In genomic region chr7:34702718-34703351, GRCm38 (mm10) we compare ENCODE assay signal across 8 mouse cellular contexts. TPM values are rescaled to one million over a fixed set of nuclear protein-coding genes. Genes with fewer than 3 reads are reported as not detected.
DNase-seq lines count a peak whose midpoint lies in the region; ATAC-seq lines count a peak whose summit lies in the region.

No protein-coding gene starts in this region.

- no peaks in the 10 kb centered on the region for H3K36me3 ChIP-seq in intestine, embryonic 16.5 days (ENCODE audit: control insufficient read depth, insufficient read depth, low read length)
- no peaks in the 10 kb centered on the region for H3K36me3 ChIP-seq in stomach, embryonic 16.5 days (ENCODE audit: control insufficient read depth, insufficient read depth, low read length)
- no peaks in the 10 kb centered on the region for H3K36me3 ChIP-seq in midbrain, embryonic 15.5 days (replicated peaks)

- intact Hi-C loops in heart, postnatal 10 days (cut with DNase I) = no loop called here
- intact Hi-C loops in heart, postnatal 25 days (cut with DNase I) = no loop called here

- no peak overlapping the region for H3K4me3 ChIP-seq in intestine, embryonic 16.5 days (ENCODE audit: low read length)
- H3K4me3 ChIP-seq in stomach, embryonic 16.5 days (replicated peaks; ENCODE audit: low read length) = no peak overlapping the region
- H3K4me3 ChIP-seq in midbrain, embryonic 15.5 days = no peak overlapping the region

- H3K4me1 ChIP-seq in intestine, embryonic 16.5 days (ENCODE audit: control insufficient read depth, insufficient read depth, low read length) = peaks cover 12% of the 10 kb centered on the region
- peaks cover 4% of the 10 kb centered on the region; the same call in 1 of the 2 replicates for H3K4me1 ChIP-seq in stomach, embryonic 16.5 days (ENCODE audit: control insufficient read depth, insufficient read depth, low read length)
- no peaks in the 10 kb centered on the region; the same call in none of the 2 replicates for H3K4me1 ChIP-seq in midbrain, embryonic 15.5 days

- no peaks in the 10 kb centered on the region for H3K27me3 ChIP-seq in intestine, embryonic 16.5 days (replicated peaks; ENCODE audit: control insufficient read depth, insufficient read depth, low read length)
- H3K27me3 ChIP-seq in stomach, embryonic 16.5 days (ENCODE audit: control insufficient read depth, insufficient read depth, low read length) = no peaks in the 10 kb centered on the region
- H3K27me3 ChIP-seq in midbrain, embryonic 15.5 days (replicated peaks) = no peaks in the 10 kb centered on the region

- no peak overlapping the region for H3K4me2 ChIP-seq in intestine, embryonic 16.5 days (ENCODE audit: low read depth, low read length)
- no peak overlapping the region for H3K4me2 ChIP-seq in stomach, embryonic 16.5 days (ENCODE audit: low read depth, low read length)
- H3K4me2 ChIP-seq in midbrain, embryonic 15.5 days = no peak overlapping the region

- H3K9ac ChIP-seq in intestine, embryonic 16.5 days (ENCODE audit: low read depth, low read length) = no peak overlapping the region
- H3K9ac ChIP-seq in stomach, embryonic 16.5 days (ENCODE audit: low read length) = no peak overlapping the region
- no peak overlapping the region for H3K9ac ChIP-seq in midbrain, embryonic 15.5 days

- 11% methylated on average over 11 of the region's 11 CpGs for WGBS in intestine, embryonic 16.5 days
- 15% methylated on average over 11 of the region's 11 CpGs for WGBS in stomach, embryonic 16.5 days
- WGBS in midbrain, embryonic 15.5 days = 28% methylated on average over 11 of the region's 11 CpGs

- H3K9me3 ChIP-seq in intestine, embryonic 16.5 days (ENCODE audit: control insufficient read depth, low read length) = no peaks in the 10 kb centered on the region
- H3K9me3 ChIP-seq in stomach, embryonic 16.5 days (replicated peaks; ENCODE audit: control insufficient read depth, low read length) = no peaks in the 10 kb centered on the region
- H3K9me3 ChIP-seq in midbrain, embryonic 15.5 days = no peaks in the 10 kb centered on the region

- no peak overlapping the region for H3K27ac ChIP-seq in intestine, embryonic 16.5 days (ENCODE audit: low read length)
- no peak overlapping the region for H3K27ac ChIP-seq in stomach, embryonic 16.5 days (ENCODE audit: low read length)
- H3K27ac ChIP-seq in midbrain, embryonic 15.5 days = no peak overlapping the region

- 0 out of 2 replicates have a peak, but pooled peaks have one; percentile 16 for ATAC-seq in intestine, embryonic 16.5 days
- ATAC-seq in stomach, embryonic 16.5 days (ENCODE audit: insufficient read depth, low FRiP score) = 0 out of 2 replicates have a peak, but pooled peaks have one; percentile 37
- ATAC-seq in midbrain, embryonic 15.5 days (replicated peaks) = no peak

- peak; percentile 40 to 65 for DNase-seq in heart, postnatal 10 days
- no peak for DNase-seq in heart, postnatal 25 days (ENCODE audit: low spot score)
- DNase-seq in thymus, postnatal 25 days = peak; percentile 6
- no peak for DNase-seq in thymus, adult 18-20 months
- no peak for DNase-seq in spleen, postnatal 14 days (ENCODE audit: low spot score in 2 of 2)

RNA-seq across cellular contexts. Expression of gene Kctd15, which starts 46.3 kb away (rescaled TPM):
- total RNA-seq in heart, postnatal 10 days (2021) = 1 to 10 TPM; 4.2 to 5.8 TPM
- 1 to 10 TPM; 2.8 to 3.8 TPM for total RNA-seq in heart, postnatal 25 days (2021)
- 13.7 and 14.0 TPM in 2 replicates for polyA plus RNA-seq in intestine, embryonic 16.5 days (2015; fragmentation: Nextera tagmentation; extraction: Ambion mirVana)
- 18.5 and 26.0 TPM in 2 replicates for polyA plus RNA-seq in stomach, embryonic 16.5 days (2015; fragmentation: Nextera tagmentation; extraction: Ambion mirVana)
- 29.1 and 31.7 TPM in 2 replicates for polyA plus RNA-seq in midbrain, embryonic 15.5 days (2015; fragmentation: Nextera tagmentation; extraction: Ambion mirVana)

Comparison
In these comparisons a context has a peak if more than half of its experiments do, and no peak if none do; other contexts are left out.
1. DNase-seq: peak in heart, postnatal 10 days (2 of 2) and thymus, postnatal 25 days (single experiment); none in heart, postnatal 25 days (single experiment), thymus, adult 18-20 months (0 of 2) and spleen, postnatal 14 days (0 of 2).